Mouse (Mus musculus): Measurements from ENCODE around the gene Chst3.

Chst3 gene

DNA sequence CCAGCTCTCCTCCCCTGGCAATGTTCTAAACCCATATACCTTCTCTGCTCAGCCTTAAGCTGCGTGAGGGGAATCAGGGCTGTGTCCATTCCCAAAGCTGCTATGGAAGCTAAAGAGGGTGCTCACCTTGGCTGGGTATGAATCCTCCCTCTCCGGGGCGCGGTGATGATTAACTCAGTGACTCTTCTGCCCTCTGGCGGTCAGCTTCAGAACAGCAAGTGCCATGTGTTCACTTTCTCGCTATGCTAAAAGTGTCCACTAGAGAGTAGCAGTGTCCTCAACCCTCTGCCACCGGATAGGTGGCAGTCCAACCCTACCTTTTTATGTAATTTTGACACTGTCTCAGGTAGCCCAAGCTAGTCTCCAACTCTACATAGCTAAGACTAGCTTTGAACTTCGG is 26.0 kb upstream of the Chst3 start:
- no peak for TF ChIP-seq GATA4 (IDR thresholded peaks at IDR 0.05; ENCODE audit: insufficient replicate concordance, low read length)

DNA sequence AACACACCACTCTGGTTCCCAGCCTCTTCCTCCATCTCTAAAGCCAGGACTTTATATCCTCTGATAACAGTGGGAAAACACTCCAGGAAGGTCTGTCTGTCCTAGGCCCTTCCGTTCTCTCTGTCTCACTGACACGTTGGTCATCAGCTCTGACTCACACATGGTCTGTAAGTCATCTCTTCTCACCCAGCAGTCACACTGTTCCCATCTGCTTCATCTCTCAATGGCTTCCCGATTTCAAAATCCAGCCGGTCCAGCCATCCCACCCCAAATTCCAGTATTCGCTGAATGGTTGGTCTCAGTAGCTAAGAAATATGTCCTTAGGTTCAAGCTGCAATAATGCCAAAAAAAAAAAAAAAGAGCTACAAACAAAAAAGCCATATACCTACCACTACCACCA is 24.9 kb upstream of the Chst3 start:
- no peak for TF ChIP-seq GATA4 (IDR thresholded peaks at IDR 0.05; ENCODE audit: insufficient replicate concordance, low read length)

DNA sequence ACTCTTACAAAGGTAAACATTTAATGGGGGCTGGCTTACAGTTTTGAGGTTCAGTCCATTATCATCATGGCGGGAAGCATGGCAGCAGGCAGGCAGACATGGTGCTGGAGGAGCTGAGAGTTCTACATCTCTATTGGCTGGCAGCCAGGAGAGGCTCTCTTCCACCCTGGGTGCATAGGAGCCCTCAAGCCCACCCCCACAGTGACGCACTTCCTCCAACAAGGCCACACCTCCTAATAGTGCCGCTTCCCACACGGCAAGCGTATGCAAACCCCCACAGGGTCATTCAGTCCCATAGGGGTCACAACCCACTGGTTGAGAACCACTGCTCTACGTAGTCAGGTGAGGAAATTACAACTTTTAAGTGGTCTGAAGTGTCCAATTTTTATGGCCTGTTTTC is 21.4 kb upstream of the Chst3 start:
- TF ChIP-seq GATA4 (IDR thresholded peaks at IDR 0.05; ENCODE audit: insufficient replicate concordance, low read length): no peak

DNA sequence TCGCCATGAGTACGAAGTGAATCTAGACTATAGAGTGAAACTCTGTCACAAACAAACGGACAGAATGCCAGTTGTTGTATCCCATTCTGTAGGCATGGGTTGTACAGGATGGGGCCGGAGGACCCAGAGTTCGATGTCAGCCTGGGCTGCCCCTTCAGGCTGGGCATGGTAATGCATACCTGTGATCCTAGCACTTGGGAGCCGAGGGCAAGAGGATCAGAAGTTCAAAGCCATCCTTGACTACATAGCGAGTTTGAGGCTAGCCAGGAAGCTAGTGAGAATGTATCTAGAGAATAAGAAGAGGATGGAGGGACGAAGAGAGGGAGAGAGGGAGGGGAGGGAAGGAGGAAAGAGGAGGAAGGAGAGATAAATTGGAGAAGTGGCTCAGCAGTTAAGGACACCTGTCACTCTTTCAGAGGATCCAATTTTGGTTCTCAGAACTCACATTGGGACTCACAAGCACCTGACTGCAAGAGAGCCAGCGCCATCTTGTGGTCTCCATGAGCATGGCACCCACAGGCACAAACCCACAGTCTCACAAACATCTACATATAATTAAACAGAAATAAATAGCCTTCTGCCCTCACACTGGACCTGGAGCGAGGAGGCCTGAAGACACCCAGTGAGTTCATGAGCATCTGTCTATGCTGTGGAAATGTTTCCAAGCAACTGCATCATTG is 18.6 kb upstream of the Chst3 start:
- TF ChIP-seq GATA4 (IDR thresholded peaks at IDR 0.05; ENCODE audit: insufficient replicate concordance, low read length): no peak

DNA sequence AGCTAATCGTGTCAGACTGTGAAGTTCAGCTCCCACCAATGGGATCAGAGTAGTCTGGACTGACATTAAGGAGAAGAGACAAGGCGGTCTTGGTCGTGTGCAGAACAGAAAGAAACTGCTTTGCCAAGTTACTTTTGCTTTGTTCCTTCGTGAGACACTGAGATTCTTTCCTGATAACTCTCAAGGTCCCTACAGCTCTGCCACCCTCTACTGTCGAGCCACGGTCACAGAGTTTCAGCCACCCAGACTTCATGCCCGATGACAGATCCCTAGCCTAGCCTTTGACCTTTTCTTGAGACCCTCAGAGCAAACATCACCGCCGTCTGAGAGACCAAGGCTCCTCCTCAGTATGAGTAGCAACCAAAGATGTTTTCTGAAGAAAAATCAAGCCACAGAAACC is 14.9 kb upstream of the Chst3 start:
- no peak for TF ChIP-seq GATA4 (IDR thresholded peaks at IDR 0.05; ENCODE audit: insufficient replicate concordance, low read length)

DNA sequence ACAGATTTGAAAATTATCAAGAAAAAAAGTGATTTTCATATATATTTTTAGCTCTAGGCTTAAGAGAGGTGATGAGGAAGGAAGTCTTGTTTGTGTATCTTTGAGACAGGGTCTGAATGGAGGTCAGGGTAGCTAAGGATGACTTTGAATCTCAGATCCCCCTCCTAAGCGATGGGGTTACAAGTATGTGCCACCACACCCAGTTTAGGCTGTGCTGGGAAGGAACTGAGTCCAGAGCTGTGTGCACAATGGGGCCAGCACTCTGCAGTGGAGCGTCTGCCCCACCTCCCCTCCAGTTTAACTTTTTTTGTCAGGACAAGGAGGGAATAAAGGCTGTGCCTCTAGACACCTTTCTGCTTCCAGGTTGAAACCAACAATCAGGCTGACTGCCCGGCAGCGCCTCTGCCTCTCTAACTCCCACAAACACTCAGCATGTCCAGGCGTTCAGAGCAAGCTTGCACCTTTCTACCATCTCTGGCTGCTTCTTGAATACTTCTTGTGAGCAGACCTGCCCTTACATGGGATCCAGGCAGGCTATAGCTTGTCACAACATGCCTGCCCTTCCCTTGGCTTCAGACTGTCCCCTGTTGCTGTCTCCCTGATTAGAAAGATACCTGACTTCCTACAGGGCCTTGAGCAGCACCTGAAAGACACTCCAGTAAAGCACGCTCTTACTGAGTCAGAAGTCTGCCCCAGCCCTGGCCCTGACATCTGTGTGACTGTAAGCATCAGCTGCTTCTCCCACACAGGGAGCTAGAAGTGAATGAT is 11.4 kb upstream of the Chst3 start:
- TF ChIP-seq GATA4 (IDR thresholded peaks at IDR 0.05; ENCODE audit: insufficient replicate concordance, low read length): no peak

DNA sequence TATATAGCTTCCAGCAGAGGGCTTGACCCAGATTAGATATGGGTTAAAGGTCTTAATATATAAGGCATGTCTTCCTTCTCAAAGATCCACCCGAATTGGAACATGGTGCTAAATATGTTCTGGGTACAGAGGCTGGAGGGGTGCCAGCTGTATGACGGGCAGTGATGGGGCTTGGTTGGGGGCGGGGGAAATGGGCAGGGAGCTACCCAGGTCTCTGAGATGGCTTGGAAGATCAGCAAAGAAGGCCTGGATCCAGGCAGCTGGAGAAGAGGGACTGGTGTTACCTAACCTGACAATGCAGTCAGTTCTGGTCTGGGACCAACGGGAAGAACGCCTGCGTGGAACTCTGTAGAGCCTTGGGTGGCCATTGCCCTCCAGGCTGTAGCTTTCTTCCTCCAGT is 10.1 kb upstream of the Chst3 start:
- no peak for TF ChIP-seq GATA4 (IDR thresholded peaks at IDR 0.05; ENCODE audit: insufficient replicate concordance, low read length)

DNA sequence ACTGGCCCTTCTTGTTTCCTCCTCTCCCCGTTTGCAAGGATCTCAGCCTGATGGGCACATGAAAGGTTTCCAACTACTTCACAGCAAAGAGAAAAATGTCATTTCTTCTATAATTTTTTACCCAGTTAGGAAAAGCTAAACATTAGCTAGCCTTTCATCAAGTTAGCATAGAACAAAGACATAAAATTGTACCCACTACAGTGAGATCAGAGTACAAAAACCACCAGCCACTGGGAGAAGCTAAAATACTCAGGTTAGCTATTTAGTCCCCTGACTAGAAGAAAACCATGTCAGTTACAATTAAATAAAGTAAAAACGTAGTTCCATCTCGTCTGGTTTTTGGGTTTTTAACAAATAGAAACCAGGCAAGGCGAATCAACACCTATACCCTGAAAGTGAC is 8.6 kb upstream of the Chst3 start:
- TF ChIP-seq GATA4 (IDR thresholded peaks at IDR 0.05; ENCODE audit: insufficient replicate concordance, low read length): no peak

DNA sequence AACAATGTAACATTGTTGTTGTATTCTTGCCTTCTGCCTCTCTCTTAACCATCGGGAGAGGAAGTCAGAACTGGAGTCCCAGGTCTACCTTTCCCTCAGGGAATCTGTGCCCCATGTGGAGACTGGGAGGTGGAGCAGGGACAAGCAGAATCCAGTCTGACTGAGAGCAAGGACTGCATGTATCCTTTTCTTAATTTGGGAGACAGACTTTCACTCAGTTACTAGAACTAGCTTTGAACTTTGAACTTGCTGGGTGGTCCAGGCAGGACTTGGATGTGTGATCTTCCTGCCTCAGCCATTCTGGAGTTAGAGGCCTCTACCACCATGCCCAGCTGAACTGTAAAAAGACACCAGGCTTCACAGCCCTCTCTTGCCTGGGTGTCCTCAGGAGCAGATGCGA is 5.5 kb upstream of the Chst3 start:
- TF ChIP-seq GATA4 (IDR thresholded peaks at IDR 0.05; ENCODE audit: insufficient replicate concordance, low read length): no peak

DNA sequence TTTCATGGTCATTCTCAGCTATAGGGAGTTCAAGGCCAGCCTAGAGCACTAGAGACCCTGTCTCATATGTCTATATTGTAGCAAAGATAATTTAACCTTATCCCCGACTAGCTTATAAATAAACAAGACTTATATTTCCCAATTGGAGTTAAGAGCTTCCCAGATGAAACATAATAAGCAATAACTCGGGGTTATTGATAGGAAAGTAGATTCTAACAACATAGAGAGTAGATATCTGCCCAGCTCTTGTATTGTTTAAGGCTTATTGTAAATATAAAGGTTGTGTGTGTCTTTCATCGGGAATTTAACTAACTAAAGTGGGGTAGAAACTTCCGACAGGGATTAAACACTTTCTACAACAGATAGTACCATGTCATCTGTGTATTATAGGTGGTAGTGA is 1.5 kb upstream of the Chst3 start:
- no peak for TF ChIP-seq GATA4 (IDR thresholded peaks at IDR 0.05; ENCODE audit: insufficient replicate concordance, low read length)

DNA sequence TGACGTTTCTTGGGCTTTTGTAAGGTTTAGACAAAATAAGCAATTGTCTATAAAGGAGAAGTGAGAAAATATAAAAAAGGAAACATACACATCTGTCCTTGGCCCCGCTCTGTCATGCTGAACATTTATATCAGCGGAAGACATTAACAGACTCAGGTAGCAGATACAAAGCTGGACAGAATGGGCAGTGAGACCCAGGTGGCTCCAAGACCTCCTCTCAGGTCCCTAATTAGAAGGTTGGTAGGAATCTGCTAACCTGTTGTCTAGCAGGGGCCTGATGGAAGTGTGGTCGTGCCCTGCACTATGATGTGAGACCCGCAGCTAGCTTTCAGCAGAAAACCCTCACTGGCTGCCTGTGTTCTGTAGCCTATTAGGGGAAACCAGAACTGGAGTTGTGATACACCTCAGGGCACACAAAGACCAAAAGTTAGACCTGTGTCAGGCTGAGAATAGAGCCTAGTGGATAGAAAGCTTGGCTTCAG is 1.0 kb upstream of the Chst3 start:
- TF ChIP-seq GATA4 (IDR thresholded peaks at IDR 0.05; ENCODE audit: insufficient replicate concordance, low read length): no peak

DNA sequence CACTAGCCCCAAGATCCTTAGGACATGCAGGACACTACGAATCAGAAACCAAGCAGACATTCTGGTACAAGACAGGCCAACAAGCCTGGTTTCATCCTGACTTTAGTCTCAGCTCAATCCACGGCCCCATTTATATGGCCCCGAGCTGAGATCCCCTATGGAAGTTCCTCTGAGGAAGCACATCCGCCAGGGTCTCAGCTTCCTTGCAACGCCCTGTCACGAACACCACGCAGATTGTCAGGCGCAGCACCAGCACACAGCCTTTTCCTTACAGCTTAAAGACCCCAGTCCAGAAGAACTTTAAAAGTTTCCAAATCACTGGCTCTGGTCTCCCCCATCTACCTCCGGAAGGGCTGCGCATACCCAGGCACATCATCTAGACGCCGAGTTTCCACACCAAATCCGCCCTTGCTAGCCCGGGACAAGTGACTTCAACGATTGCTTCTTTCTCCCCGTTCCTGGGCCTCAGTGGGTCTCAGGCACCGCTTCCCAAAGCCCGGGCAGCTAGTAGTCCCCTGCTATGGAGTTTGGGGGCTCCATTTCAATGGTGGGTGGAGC is 948 bp downstream of the Chst3 start:
- no peak for TF ChIP-seq GATA4 (IDR thresholded peaks at IDR 0.05; ENCODE audit: insufficient replicate concordance, low read length)

DNA sequence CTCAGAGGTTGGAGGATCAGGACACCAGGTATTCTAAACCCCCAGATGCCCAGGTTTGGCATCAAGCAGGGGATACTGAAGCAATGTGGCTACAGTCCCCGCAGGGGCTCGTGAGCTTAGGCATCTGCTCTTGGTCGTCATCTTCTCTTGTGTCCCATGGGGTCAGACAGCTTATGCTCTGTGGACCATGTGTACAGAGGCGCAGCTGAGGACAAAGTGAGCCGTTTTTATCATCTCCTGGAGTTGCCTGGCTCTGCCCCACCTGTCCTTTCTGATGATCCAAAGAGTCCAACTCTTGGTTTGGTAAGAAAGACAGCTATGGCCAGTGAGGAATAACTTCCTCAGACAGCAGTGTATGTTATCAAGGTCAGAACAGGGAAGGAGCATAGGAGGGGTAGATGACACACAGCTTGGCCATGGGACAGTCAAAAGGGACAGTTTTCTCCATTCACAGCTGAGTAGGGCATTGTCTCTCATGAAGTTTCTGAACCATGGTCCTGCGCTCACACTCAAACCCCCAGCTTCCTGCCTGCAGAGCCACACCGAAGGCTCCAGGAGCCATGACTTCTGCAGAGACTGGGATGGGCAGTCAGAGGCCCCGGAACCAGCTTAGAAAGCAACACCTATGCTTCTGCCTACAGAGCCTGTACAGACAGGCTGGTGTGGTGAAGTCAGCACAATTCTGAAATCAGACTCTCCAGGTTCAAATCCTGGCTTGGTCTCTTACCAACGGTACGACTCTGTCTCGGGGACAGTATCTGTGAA is 2.5 kb downstream of the Chst3 start:
- TF ChIP-seq GATA4 (IDR thresholded peaks at IDR 0.05; ENCODE audit: insufficient replicate concordance, low read length): no peak

DNA sequence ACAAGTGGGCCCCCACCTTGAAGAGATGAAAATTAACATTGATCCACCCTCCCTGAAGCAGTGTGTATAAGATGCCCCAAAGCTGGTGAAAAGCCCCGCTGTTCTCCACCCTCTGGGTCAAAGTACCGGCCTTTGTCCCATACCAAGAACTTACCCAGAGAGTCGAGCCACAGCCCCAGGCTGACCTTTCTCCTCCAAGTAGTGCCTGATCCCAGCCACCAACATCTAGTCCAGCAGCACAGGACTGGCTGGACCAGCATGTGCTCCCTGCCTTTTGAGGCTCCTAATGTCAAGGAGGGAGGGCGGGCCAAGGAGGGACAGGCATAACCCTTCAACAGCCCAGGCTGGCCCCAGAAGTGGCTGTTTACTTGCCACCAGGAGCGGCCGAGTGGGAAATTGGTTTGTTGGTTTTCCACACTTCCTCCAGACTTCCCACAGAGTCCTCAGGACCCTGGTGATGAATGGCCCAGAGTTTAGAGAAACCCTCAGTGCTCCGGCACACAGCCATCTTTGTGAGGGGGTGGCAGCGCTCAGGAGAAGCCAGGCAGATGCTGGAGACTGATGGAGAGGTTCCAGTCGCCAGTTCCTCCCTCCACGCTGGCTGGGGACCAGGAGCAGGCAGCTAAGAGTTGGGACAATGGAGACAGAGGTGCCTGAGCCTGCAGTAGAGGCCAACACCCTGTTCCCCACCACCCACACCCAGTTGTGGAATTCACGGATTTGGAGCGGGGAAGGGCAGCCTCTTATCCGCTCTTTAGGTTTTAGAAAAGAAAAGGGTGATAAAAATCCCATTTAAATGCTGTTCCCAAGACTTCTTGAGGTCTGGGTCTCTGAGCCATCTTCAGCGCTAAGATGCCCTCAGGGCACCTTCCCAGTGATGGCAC is 3.7 kb downstream of the Chst3 start:
- TF ChIP-seq GATA4 (IDR thresholded peaks at IDR 0.05; ENCODE audit: insufficient replicate concordance, low read length): no peak
